Mouse (Mus musculus): ENCODE data around the gene Sox15. TPM values are rescaled to one million over a fixed set of nuclear protein-coding genes. Genes with fewer than 3 reads are reported as not detected.

Sox15 gene
- polyA plus RNA-seq, 1 experiment from 2014 or later = 0.13 TPM

DNA sequence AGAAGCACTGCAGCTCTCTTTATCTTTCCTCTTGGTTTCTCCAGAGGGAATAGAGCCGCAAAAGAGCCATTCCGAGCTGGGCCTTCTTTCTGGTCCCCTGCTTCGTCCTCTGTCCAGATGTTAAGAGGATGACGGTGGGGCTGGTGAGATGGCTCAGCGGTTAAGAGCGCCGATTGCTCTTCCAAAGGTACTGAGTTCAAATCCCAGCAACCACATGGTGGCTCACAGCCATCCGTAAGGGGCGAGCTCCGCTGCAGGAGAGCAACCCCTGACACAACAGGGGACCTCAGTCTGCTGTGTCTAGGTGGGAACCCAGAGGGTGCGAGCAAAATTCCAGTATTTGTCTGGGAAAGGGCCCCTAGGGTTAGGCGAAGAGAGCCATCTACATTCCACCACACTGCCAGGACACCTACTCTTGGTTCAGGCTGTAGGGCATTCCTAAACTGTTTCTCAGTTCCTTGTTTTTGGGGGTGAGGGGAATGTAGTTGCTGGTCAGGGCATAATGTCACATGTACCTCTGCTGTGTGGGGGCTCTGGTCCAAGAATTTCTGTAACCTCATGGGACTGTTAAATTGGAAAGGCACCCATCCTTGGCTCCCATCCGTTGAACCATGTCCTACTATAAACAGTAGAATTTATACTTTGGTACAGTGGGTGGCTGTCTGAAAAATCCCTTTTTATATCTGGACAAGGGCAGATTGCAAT, 8.0 kb downstream of the Sox15 start:
- no peaks in the 10 kb centered on the region for H3K9me3 ChIP-seq (ENCODE audit: low read length)
- WGBS (ENCODE audit: insufficient replicate concordance) = 64% methylated on average over 13 of the region's 13 CpGs
- ATAC-seq (no peak), DNase-seq (no peak)
- peak overlapping the region; percentile 97 for H3K27ac ChIP-seq (ENCODE audit: low read depth)
- H3K9ac ChIP-seq (replicated peaks) = peak overlapping the region; percentile 57
- H3K4me2 ChIP-seq (ENCODE audit: low read depth, low read length) = peak overlapping the region; percentile 66
- H3K4me1 ChIP-seq (ENCODE audit: insufficient read depth) = peaks cover 25% of the 10 kb centered on the region
- no peak for TF ChIP-seq CTCF (IDR thresholded peaks at IDR 0.05; ENCODE audit: low read depth)
- no peak for TF ChIP-seq EP300 (IDR thresholded peaks at IDR 0.05; ENCODE audit: low read depth)
- H3K4me3 ChIP-seq (ENCODE audit: low read depth, low read length) = peak overlapping the region; percentile 53
- no peaks in the 10 kb centered on the region for H3K27me3 ChIP-seq (ENCODE audit: insufficient read depth, low read length)
- peaks cover 35% of the 10 kb centered on the region for H3K36me3 ChIP-seq (replicated peaks; ENCODE audit: insufficient read depth, low read length)

DNA sequence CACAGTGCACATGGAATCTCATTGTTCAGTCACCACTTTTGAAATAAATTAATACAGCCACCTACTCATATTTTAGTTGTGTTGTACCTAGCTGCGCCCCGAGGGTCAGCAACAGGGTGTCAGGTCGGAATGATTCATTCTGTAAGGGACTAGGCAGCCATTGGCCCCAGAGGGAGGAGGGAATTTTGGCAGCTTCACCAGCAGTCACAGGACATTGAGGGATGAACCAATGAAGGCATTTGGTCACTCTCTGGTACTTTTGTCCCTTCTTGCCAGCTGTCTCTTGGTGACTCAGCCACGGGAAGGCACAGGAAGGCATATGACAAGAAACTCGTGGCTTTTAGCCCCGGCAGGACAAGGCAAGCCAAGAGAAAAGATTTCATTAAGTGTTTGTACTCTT, 8.7 kb downstream of the Sox15 start:
- peaks cover 25% of the 10 kb centered on the region for H3K4me1 ChIP-seq (ENCODE audit: insufficient read depth)
- no peak overlapping the region for H3K4me3 ChIP-seq (ENCODE audit: low read depth, low read length)
- no peaks in the 10 kb centered on the region for H3K9me3 ChIP-seq (ENCODE audit: low read length)
- H3K9ac ChIP-seq (replicated peaks) = no peak overlapping the region
- TF ChIP-seq CTCF (IDR thresholded peaks at IDR 0.05; ENCODE audit: low read depth) = no peak
- TF ChIP-seq EP300 (IDR thresholded peaks at IDR 0.05; ENCODE audit: low read depth) = no peak
- H3K27me3 ChIP-seq (ENCODE audit: insufficient read depth, low read length) = no peaks in the 10 kb centered on the region
- no peak overlapping the region for H3K4me2 ChIP-seq (ENCODE audit: low read depth, low read length)
- WGBS (ENCODE audit: insufficient replicate concordance) = 66% methylated on average over 6 of the region's 6 CpGs
- no peak for ATAC-seq
- H3K36me3 ChIP-seq (replicated peaks; ENCODE audit: insufficient read depth, low read length) = peaks cover 36% of the 10 kb centered on the region
- peak overlapping the region; percentile 97 for H3K27ac ChIP-seq (ENCODE audit: low read depth)
- no peak for DNase-seq

DNA sequence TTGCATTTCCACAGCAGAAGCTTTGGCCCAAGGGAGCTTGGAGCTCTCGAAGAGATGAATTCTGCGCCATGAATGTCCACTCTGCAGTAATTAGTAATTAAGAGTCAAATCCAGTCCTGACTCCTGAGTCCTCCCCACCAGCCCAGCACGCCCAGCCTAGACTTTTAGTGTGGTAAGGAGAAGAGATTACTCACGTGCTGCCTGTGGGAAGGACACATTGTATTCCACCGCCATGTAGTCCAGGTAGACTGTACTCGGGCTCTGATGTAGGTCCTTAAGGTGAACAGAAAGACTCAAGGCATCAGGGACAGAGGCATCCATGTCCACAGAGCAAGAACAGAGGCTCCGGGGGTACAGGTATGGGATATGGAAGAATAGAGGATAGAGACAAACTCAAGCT, 9.7 kb downstream of the Sox15 start:
- Histone ChIP-seq H3K9me3 (ENCODE audit: low read length) (no peaks in the 10 kb centered on the region), H3K9ac (replicated peaks) (no peak overlapping the region; the same call in 1 of the 2 replicates), H3K27ac (ENCODE audit: low read depth) (peak overlapping the region; percentile 97), H3K4me2 (ENCODE audit: low read depth, low read length) (peak overlapping the region; percentile 14), H3K27me3 (ENCODE audit: insufficient read depth, low read length) (no peaks in the 10 kb centered on the region), H3K4me1 (ENCODE audit: insufficient read depth) (peaks cover 33% of the 10 kb centered on the region), H3K4me3 (ENCODE audit: low read depth, low read length) (no peak overlapping the region), H3K36me3 (replicated peaks; ENCODE audit: insufficient read depth, low read length) (peaks cover 43% of the 10 kb centered on the region)
- WGBS (ENCODE audit: insufficient replicate concordance) = 88% methylated on average over 7 of the region's 7 CpGs
- DNase-seq (no peak), ATAC-seq (no peak)
- no peak for TF ChIP-seq CTCF (IDR thresholded peaks at IDR 0.05; ENCODE audit: low read depth)
- no peak for TF ChIP-seq EP300 (IDR thresholded peaks at IDR 0.05; ENCODE audit: low read depth)

DNA sequence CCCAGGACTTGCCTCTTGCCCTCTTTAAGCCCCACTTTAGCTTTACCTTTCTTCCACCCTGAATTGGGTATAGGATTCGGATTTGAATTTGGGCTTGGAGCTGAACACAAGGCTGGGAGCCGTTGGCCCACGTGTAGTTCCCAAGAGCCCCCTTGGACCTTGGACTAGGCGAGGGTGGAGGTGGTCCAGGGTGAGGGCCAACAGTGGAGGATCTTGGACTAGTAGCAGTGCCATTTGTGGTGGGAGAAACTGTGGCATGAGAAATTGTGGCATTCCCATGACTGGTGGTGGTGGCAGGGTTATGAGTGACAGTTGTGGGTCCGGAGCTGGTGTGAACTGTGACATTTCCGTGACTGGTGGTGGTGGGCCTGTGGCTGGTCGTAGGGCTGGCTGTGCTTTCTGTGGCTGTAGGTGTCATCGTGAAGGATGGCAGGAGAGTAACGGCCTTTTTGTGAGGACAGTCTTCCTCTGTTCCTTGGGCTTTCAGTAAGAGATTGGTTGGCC, 10.4 kb downstream of the Sox15 start:
- H3K4me2 ChIP-seq (ENCODE audit: low read depth, low read length) = peak overlapping the region; percentile 14
- peaks cover 50% of the 10 kb centered on the region for H3K36me3 ChIP-seq (replicated peaks; ENCODE audit: insufficient read depth, low read length)
- peaks cover 37% of the 10 kb centered on the region for H3K4me1 ChIP-seq (ENCODE audit: insufficient read depth)
- TF ChIP-seq EP300 (IDR thresholded peaks at IDR 0.05; ENCODE audit: low read depth) (no peak), CTCF (IDR thresholded peaks at IDR 0.05; ENCODE audit: low read depth) (no peak)
- ATAC-seq = no peak
- WGBS (ENCODE audit: insufficient replicate concordance) = 68% methylated on average over 9 of the region's 9 CpGs
- H3K9ac ChIP-seq (replicated peaks) = no peak overlapping the region
- DNase-seq = no peak
- H3K4me3 ChIP-seq (ENCODE audit: low read depth, low read length) = no peak overlapping the region
- H3K27me3 ChIP-seq (ENCODE audit: insufficient read depth, low read length) = no peaks in the 10 kb centered on the region
- H3K9me3 ChIP-seq (ENCODE audit: low read length) = no peaks in the 10 kb centered on the region
- H3K27ac ChIP-seq (ENCODE audit: low read depth) = peak overlapping the region; percentile 97

DNA sequence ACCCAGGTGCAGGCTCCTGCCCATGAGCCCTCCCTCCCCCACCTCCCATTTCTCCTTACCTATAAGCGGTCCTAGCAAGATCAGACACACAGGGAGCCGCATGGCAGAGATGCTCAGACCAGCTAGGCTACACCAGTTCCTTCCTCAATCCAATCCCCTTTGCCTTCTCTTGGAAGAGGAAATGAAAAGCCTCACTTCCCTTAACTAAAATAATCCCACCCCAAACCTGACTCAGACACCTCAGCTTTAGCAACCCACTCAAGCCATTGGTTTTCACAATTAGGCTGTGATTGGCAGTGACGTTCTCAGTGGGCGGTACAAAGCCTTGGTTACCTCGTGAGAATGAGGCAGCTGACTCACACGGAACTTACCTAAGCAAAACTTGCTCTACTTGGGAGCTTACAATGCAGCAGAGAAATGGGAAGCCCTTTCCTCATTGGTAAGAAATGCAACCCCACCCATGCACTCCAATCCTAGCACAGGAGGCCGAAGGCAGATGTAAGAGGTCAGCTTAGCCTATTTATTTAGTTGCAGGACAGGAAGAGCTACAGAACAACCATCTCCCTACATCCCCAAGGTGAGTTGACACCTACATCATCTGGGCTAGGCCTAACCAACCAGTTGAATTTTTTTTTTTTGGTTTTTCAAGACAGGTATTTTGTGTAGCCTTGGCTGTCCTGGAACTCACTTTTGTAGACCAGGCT, 11.0 kb downstream of the Sox15 start, which contains the start of gene Cd68:
Cd68 (minus strand) TSS at position 193 of the 704 bp plus-strand sequence.
- H3K4me1 ChIP-seq (ENCODE audit: insufficient read depth) = peaks cover 34% of the 10 kb centered on the region
- H3K36me3 ChIP-seq (replicated peaks; ENCODE audit: insufficient read depth, low read length) = peaks cover 55% of the 10 kb centered on the region
- peak within 1 kb of the TSS; percentile 14 for H3K4me2 ChIP-seq (ENCODE audit: low read depth, low read length)
- no peak within 1 kb of the TSS; the same call in 1 of the 2 replicates for H3K9ac ChIP-seq (replicated peaks)
- H3K27ac ChIP-seq (ENCODE audit: low read depth) = peak within 1 kb of the TSS; percentile 97
- no peaks in the 10 kb centered on the region for H3K9me3 ChIP-seq (ENCODE audit: low read length)
- peak; percentile 55 for TF ChIP-seq EP300 (IDR thresholded peaks at IDR 0.05; ENCODE audit: low read depth)
- TF ChIP-seq CTCF (IDR thresholded peaks at IDR 0.05; ENCODE audit: low read depth) = no peak
- ATAC-seq (peak; percentile 11), DNase-seq (peak; percentile 73)
- WGBS (ENCODE audit: insufficient replicate concordance) = 32% methylated on average over 7 of the region's 7 CpGs
- no peaks in the 10 kb centered on the region for H3K27me3 ChIP-seq (ENCODE audit: insufficient read depth, low read length)
- no peak within 1 kb of the TSS for H3K4me3 ChIP-seq (ENCODE audit: low read depth, low read length)

DNA sequence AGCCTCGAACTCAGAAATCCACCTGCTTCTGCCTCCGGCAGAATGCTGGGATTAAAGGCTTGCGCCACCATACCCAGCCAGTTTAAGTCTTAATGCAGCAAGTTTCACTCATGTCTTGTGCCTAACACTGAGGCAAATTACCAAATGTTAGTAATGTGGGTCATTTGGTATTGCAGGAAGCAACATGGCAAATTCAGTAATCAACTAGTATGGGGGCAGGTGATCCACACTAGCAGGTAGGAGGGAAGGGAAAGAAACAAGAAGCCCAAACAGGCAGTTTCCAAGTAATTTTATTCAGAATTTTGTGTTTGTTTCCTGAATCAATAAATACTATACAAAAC, 11.5 kb downstream of the Sox15 start:
- DNase-seq (no peak), ATAC-seq (no peak)
- H3K27me3 ChIP-seq (ENCODE audit: insufficient read depth, low read length) = no peaks in the 10 kb centered on the region
- no peak for TF ChIP-seq EP300 (IDR thresholded peaks at IDR 0.05; ENCODE audit: low read depth)
- peak overlapping the region; percentile 56; the same call in 1 of the 2 replicates for H3K27ac ChIP-seq (ENCODE audit: low read depth)
- H3K9me3 ChIP-seq (ENCODE audit: low read length) = no peaks in the 10 kb centered on the region
- H3K36me3 ChIP-seq (replicated peaks; ENCODE audit: insufficient read depth, low read length) = peaks cover 55% of the 10 kb centered on the region
- 87% methylated on average over 3 of the region's 3 CpGs for WGBS (ENCODE audit: insufficient replicate concordance)
- H3K4me2 ChIP-seq (ENCODE audit: low read depth, low read length) = no peak overlapping the region
- H3K4me3 ChIP-seq (ENCODE audit: low read depth, low read length) = no peak overlapping the region
- H3K9ac ChIP-seq (replicated peaks) = no peak overlapping the region
- peaks cover 29% of the 10 kb centered on the region for H3K4me1 ChIP-seq (ENCODE audit: insufficient read depth)
